Mouse (Mus musculus): ENCODE measurements at regions not wholly inside any gene's neighbourhood (a gene's known extent, or its start where the extent isn't known, plus 50 kb on each side); places are given as distances from the start of the nearest gene placed in this dataset.
A peak's percentile ranks its signal among the peaks of the same experiment; 100 is the strongest.
"Not testable (repeated sequence)": the region's sequence is repeated elsewhere in the genome, so short reads cannot be mapped to it uniquely, and the experiment has no call there.

DNA sequence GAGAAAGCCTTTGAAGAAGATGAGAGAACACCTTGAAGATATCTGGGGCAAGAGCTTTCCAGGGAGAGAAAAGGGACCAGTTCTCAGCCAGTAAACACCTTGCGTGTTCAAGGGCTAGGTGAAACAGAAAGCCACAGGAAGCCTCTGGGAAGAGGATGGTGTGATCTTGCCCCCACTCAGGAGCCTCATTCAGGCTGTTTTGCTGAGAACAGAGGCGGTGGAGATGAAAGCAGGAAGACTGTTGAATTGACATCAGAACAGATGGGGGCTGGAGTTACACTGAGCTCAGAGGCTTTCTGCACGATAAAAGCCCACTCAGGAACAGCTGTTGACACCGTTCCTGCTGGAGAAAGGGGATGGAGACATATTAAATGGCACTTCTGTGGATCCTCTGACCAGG, 262.5 kb downstream of the Dad1 start:
- peak; percentile 39 for DNase-seq

DNA sequence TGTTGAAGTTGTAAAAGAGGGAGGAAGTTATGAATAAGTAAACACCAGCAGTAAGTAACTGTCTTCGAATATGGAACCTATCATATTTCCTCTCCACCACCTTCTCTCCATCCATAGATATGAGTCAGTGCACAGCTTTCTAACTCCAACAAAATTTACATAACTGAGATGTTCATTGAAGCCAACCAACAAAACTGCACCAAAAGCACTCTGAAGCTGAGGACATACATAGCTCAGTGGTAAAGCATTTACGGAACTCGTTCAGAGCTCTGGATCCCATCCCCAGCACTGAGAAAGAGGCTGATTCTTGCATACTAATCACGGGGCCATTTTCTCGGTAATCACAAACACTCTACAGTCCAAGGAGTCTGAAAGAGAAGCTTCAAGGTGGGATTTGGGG, 273.1 kb downstream of the Dad1 start:
- no peak for DNase-seq

DNA sequence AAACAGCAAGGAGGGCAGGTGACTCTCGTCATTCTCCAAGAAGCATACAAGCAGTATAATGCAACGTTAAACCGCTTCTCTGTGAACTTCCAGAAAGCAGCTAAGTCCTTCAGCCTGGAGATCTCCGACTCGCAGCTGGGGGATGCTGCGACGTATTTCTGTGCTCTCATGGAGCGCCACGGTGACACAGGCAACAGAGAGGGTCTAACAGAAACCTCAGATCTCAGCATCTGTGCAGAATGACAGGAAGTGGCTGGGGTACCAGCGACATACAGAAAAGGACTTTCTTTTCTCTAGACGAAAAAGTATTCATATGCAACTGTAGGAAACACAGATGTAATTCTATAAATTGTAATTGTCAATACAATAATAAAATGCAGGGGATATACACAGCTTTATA, 292.5 kb downstream of the Dad1 start:
- peak; percentile 50 for DNase-seq

DNA sequence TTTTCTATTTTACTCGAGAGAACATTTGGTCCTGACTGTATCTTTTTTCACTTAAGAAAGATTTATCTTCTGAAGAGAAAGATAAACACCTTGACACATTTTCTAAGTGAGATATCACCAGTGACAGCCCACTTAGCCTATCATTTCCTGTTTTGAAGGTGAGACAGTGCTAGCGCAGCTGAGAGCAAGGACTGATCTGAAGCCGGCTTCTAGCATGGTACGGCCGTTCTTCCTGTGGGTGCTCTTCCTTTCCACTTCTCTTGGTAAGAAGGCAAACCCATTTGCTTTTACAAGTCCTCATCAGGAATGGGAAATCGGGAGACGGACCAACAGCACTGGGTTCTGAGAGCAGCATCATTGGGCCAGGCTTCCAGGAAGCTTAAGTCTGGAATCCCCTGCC, 293.1 kb downstream of the Dad1 start:
- DNase-seq = peak; percentile 51

DNA sequence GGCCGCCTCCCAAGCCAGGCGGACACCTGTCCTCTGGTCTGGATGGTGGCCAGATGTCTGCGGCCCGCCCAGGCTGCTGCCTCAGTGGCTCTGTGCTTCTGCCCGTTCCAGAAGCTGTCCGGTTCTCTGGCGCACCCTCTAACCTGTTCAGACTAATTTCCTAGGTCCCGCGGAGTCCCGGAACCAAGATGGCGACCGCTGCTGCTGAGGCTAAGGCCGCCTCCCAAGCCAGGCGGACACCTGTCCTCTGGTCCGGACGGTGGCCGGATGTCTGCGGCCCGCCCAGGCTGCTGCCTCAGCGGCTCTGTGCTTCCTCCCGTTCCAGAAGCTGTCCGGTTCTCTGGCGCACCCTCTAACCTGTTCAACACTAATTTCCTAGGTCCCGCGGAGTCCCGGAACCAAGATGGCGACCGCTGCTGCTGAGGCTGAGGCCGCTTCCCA, 318.1 kb downstream of the Dad1 start:
- peak; percentile 67 for DNase-seq

DNA sequence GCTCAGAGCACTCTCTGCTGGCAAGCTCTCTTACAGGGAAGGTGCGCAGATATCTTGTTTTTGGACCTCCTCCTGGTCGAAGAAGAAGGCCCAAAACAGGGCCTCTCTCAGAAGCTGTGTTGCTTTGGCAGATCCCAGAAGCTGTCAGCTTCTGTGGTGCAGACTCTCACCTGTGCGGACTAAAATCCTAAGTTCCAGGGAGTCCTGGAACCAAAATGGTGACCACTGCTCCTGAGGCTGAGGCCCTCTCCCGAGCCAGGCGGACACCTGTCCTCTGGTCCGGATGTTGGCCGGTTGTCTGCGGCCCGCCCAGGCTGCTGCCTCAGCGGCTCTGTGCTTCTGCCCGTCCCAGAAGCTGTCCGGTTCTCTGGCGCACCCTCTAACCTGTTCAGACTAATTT, 318.6 kb downstream of the Dad1 start:
- peak; percentile 58 for DNase-seq

DNA sequence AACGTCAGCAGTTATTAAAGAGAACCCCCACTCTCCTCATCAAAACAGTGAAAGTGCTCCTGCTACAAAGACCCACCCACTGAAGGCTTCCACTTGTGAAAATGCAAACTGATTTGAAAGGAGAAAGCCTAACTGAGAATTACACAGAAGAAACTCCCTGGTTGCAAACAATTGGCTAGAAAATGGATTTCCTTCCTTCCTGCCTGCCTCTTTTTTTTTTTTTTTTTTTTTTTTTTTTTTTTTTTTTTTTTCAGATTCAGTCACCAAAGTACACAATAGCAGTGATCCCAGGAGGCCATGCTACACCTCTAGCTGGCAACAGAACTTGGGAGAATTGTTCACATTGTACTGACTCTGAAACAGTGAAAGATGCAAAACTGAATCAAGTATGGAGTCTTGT, 343.0 kb downstream of the Dad1 start:
- DNase-seq = no peak

DNA sequence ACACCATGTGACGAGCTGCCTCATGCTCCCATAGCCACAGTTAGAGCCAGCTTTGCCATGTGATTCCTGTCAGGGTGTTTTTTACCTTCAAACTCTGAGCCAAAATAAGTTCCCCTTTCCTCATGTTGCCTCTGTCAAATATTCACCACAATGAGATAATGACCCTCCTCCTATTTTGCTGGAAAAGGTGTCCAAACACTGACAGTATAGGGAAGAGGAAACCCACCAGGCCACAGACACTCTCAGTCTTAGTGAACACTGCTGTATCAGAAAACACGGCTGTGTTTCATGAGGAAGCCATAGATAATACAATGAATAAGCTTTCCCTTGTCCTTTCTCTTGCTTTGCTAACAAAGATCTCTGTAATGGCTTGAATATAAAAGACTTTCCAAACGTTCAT, 349.3 kb downstream of the Dad1 start:
- no peak for DNase-seq

DNA sequence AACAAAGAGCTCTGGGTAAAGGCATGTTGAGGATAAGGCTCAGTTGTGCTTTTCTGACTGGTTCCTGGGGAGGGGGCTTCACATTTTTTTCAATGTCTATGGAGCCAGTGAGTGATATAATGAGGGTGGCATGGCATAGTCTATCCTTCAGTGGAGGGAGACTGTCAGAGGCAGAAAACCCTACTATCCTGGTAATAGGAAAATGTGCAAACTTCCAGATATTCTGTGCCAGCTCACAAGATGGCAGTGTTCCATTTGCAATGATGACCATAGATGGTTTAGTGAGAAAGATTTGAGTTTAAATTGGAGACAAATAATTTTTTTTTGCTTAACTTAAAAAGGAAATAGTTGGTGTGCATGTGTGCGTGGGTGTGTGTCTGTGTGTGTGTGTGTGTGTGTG, 352.8 kb downstream of the Dad1 start:
- DNase-seq = no peak

DNA sequence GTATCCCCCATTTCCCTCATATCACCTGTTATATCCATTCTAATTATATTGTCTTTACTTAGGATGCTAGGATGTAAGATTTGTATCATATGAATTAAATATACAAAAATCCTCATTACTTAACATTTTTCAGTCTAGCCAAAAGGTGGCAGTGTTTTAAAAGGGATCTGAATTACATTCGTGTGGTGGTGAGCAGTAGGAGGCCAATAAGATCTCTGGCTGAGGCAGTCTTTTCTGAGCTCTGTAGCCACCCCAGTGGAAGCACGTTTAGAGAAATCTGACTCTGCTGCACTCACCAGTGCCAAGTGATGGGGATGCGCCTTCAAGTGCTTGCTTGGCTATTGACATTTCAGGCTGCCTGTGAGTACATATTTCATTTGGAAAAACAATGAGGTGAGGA, 372.6 kb downstream of the Dad1 start:
- DNase-seq = peak; percentile 29

DNA sequence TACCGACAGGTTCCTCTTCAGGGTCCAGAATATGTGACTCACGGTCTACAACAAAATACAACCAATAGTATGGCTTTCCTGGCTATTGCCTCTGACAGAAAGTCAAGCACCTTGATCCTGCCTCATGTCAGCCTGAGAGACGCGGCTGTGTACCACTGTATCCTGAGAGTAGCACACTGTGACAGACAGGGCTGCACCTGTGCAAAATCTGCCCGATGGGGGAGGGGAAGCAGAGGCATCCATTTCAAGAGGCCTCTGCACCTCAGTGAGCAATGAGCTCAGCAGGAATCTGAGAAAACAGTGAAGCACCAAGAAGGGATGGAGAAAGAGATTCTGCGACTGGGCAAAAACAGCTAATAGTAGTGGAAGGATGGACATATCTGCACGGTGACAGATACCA, 377.3 kb downstream of the Dad1 start:
- peak; percentile 82 for DNase-seq

DNA sequence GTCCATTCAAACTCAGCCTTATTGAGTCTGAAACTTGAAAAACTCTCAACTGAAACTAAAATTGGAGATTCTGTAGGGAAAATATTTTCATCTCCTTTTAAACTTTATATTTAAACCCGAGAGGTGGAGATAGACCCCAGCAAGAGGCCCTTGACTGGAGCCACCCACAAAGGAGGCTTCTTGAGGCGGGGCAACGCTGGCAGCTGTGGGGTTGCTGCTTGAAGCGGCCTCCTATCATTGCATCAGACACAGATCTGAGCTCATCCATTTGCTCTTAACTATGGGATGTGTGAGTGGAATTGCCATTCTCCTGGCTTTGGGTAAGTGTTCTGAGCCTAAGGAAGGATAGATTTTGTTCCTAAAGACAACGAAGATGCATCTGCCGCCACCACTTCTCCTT, 378.2 kb downstream of the Dad1 start:
- peak; percentile 61 for DNase-seq

DNA sequence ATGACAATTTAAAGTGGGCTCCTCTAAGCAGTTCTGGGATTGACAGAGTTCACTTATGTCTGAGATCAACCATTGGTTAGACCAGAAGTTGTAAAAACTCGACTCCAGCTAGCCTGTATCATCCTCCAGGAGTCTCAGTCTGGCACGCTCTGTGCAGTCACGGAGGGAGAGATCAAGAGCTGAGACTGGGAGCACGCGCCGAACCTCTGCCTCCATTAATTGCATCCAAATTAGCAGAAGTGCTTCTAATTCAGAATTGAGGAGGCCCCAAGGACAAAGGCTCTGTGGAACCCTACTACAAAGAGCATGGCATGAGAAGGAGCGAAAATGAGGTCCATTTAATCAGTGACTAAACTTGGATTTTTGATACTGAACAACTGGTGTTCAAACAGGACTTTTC, 406.9 kb downstream of the Dad1 start:
- no peak for DNase-seq

DNA sequence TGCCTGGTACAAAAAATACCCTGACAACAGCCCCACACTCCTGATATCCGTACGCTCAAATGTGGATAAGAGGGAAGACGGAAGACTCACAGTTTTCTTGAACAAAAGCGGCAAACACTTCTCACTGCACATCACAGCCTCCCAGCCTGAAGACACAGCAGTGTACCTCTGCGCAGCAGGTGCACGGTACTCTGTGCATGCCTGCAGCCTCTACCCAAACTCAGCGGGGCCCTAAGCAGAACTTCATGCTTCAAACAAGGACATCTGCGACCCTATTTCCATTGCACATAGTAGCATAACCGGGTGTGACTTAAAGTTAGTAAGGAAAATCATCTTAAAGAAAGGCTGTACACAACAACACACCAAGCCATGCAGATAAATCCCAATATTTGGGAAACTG, 408.3 kb downstream of the Dad1 start:
- peak; percentile 46 for DNase-seq

DNA sequence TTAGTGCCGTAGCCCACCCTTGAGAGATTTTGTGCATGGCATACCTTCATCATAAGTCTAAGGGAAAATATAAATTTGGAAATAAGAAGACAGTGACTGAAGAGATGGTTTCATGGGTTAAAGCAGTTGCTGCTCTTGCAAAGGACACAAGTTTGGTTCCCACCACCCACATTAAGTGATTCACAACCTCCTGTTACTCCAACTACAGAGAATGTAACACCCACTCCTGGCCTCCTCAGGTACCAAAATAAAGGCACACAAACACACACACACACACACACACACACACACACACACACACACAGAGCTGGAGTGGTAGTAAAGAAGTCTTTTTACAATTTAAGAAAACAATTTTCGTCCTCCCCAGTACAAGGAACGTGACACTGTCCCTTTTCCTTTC, 421.4 kb downstream of the Dad1 start:
- DNase-seq = no peak

DNA sequence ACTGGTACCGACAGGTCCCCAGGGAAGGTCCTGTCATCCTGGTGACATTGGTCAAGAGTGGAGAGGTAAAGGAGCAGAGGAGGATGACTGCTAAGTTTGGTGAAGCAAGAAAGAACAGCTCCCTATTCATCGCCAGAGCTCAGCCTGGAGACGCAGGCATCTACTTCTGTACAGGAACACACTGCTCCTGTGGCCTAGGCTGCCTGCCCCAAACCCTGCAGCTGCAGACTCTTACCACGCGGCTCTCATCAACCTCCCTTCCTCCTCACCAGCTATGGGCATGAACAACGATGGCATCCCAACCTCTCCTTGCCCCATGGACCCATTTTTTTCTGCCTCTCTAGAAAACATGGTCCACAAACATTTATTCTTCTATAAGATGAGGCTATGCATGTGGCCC, 422.3 kb downstream of the Dad1 start:
- DNase-seq = peak; percentile 50

DNA sequence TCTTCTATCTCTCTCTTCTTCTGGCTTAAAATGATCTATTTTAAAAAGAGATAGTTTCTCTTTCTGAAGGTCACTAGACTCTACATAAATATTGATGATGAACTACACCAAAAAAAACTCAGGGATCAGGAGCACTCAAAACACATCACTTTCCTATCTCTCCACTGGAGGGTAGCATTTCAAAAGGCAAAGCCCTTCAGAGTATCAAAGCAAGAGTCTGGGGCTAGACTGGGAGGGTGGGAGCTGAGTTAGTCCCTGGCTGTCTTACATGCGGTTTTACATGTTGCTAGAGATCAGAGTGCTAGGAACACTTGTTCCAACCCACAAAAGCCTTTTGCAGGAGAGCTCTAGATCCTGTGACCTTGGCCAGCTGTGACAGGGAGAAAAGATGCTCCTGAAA, 423.2 kb downstream of the Dad1 start:
- peak; percentile 25 for DNase-seq

DNA sequence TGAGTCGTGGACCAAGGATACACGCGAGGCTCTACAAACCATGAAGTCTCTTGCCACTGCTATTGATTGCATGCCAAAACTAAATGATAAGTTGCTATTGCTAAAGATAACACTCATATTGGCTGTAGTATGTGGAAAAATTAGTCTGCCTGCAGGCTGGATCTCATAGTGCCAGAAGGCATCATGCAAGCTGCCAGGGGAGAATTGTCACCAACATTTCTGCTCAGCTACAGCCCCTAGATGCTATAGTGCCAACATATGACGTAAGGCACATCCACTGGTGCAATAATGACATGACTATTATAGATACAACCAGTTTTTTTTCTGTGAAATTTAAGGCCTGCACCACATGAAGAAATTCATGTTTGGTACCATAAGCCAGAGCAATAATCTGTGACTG, 427.1 kb downstream of the Dad1 start:
- DNase-seq = no peak

DNA sequence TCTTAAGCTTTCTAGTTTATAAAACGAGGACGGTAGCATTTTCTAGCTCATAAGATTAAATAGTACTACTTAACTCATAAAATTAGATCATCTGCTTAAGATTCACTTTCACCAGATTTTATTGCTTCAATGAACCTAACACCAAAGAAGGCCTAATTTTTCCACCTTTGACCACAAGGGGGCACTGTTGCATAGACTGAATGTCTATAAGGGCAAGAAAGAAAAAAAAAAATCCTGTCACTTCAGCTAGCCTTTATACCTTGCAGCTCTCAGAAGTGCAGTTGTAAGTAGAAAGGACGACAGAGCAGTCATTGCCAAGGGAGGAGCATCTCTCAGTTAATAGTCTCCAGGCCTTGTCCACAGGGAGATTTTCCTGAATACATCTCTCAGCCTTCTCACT, 447.7 kb downstream of the Dad1 start:
- DNase-seq = peak; percentile 89

DNA sequence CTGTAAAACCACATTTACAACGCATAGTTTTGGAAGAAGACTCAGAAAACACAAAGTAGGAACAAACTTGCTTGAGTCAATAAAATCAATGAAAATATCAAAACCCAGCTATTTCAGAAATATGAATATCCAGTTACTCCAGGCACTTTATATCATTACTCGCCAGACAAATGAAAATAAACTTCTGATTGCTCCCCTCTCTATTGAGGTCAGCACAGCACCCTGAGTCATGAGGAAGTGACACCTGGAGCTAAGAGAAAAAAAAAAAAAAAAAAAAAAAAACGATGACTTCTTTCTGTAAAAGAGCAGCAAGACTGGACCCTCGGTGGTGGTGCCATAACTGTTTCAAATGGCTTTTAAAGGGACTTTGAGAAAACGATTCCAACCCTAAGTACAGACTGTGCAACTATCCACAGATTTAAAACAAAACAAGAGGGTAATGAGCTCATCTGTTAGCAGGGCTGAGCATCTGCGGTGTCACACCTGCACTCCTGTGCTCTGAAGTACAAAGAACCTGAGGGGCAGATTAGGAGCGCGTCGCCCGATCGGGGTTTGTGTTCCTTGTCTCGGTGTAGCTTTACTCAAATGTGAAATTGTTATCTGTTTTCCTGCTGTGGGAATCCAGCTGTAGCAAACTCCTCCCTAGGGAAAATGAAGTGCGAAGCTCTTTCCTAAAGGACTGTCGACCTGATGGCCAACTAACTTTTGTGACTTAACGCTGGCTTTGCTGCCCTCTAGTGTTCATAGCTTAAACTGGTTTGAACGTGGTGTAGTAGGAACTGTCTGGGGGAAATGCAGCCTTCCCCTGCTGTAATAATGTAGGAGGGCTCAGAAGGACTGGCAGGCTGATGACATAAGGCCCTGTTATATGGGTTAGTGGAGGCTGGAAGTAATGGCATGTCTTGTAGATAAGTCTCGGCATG, 449.9 kb downstream of the Dad1 start:
- peak; percentile 67 for DNase-seq

DNA sequence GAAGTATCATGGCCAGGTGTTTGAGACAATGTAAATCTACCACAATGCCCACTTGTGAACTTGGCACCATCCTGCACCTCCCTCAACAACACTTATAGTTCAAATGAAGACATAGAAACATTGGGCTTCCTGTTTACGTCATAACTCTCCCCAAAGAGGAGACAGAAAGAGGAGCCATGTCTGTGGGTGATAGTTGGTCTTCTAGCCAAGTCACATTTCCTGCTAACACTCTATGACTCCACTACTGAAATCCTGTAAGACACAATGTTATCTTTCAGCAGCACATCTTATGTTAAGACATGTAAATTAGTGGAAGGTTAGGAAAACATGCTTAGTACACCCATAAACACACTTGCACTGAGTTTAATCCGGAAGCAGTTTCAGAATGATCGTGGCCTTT, 451.4 kb downstream of the Dad1 start:
- no peak for DNase-seq

DNA sequence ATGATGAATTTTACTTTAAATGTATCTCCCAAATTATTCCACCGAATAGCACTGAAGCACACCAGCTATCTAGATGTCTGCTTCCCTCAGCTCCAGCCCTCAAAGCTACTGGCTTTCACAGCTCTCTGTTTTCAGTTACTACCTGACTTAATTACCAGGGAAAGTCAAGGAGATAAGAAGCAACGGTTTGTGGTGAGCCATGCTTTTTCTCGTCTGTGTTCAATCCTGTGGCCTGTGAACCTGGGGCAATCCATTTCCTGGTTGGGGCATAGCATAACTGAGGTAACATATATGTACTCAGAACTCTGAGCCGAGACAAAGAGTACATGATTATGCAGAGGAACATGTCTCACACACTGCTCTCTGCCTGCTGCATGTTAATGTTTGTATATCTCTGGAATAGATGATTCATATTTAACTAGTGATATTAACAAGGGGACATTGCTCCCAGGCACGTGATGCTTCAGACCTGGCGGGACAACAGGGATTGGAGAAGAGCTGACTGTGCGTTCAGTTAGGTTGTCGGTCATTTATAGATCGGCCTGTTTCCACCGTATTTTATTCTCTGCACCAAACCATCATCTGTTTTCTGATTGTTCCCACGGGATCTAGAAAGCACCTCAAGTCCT, 453.3 kb downstream of the Dad1 start:
- DNase-seq = peak; percentile 29

DNA sequence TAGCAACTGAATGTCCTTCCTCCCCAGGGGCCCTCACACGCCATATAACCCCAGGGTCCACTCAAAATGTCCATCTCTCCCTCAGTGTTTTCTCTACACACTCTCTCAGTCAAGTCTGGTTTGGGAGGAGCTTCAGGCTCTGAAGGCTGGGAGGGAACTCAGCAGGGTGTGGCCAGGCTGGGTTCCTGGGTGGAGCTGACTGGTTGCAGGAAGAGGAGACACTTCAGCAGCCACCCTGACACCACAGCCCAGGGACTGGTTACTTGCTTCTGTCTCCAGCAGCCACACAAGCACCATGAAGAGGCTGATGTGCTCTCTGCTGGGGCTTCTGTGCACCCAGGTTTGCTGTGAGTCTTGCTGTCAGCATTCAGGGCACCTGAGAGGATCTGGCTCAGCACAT, 458.7 kb downstream of the Dad1 start:
- DNase-seq = peak; percentile 69

DNA sequence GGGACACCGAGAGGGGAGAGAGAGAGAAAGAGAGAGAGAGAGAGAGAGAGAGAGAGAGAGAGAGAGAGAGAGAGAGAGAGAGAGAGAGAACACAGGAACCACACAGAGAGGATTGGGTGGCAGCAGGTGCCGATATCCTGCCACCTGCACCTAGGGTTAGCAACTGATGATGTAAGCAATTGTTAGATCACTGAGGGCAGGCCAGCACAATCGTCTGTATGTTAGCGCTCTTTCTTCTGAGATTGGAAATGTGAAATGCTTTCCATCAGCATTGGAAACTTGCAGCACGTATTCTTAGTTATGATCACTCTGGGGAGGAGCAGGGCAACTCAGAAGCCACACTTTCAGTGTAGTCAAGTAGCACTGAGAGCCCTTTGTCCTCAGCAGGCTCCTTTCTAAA, 459.4 kb downstream of the Dad1 start:
- peak; percentile 32 for DNase-seq

DNA sequence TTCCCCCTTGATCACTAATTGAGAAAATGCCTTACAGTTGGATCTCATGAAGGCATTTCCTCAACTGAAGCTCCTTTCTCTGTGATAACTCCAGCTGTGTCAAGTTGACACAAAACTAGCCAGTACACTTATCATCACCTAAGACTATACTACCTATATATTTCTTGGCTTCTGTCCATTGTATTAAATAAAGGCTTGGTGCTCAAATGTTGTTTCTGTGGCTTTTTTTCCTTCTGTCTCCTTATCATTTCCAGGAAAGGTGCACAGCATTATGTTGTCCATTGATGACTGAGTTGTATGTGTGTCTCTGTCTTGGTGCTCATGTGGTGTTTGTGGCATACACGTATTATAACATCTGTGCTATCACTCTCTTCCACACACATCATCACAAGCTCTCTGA, 461.5 kb downstream of the Dad1 start:
- not testable (repeated sequence) for DNase-seq

Data from thymus, postnatal 4 days (tissue).